ENCODE assay signal across 8 mouse cellular contexts in the genomic region with DNA sequence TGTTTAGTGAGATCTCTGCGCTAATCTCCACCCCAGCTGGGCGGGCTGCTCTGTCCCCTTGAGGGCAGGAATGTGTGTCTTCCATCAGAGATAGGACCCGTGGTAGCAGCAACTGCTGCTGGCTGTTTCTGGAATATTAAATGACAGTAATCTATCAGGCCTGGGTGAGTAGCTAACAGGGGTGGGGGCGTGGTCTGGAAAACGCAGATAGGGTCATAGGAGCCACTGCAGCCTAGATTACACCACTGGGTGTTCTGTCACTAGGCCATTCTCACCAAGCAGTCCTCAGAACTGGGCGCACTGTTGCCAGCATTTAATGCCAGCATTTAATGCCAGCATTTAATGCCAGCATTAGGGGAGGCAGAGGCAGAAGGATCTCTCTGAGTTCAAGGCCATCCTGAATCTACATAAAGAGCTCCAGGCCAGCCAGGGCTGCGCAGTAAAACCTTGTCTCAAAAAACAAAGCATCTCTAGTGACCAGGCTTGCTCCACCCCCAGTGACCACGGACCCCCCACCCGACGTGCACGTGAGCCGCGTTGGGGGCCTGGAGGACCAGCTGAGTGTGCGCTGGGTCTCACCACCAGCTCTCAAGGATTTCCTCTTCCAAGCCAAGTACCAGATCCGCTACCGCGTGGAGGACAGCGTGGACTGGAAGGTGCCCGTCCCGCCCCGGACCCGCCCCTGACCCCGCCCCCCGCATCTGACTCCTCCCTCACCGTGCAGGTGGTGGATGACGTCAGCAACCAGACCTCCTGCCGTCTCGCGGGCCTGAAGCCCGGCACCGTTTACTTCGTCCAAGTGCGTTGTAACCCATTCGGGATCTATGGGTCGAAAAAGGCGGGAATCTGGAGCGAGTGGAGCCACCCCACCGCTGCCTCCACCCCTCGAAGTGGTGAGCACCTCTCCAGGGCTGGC. TPM values are rescaled to one million over a fixed set of nuclear protein-coding genes. Genes with fewer than 3 reads are reported as not detected.
DNase-seq lines count a peak whose midpoint lies in the region; ATAC-seq and TF ChIP-seq lines count a peak whose summit lies in the region.

No protein-coding gene starts in this region.

- no peak for TF ChIP-seq EP300 in heart, adult 2 months (IDR thresholded peaks at IDR 0.05; ENCODE audit: insufficient read depth, low read depth, low read length)

- intact Hi-C loops in heart, adult 2 months (cut with DNase I) = no loop called here

- no peak for DNase-seq in heart, adult 2 months
- peak; percentile 45 for DNase-seq in R1 (ENCODE audit: low read depth, low spot score)
- no peak for DNase-seq in forebrain, postnatal 0 days
- peak; percentile 61 for DNase-seq in liver, embryonic 11.5 days (ENCODE audit: low spot score)
- DNase-seq in adrenal gland, adult 18-20 months (ENCODE audit: low spot score in 2 of 2) = no peak
- no peak for DNase-seq in frontal cortex, postnatal 25 days (ENCODE audit: low spot score in 2 of 2)

- H3K79me2 ChIP-seq in heart, adult 2 months (replicated peaks; ENCODE audit: control insufficient read depth, insufficient read depth, low read length) = no peaks in the 10 kb centered on the region

- H3K4me2 ChIP-seq in heart, embryonic 14.5 days (ENCODE audit: low read length) = peak overlapping the region; percentile 31; the same call in 1 of the 2 replicates
- 0 out of 2 replicates have a peak overlapping the region, but pooled peaks have one; percentile 6 for H3K4me2 ChIP-seq in forebrain, postnatal 0 days (ENCODE audit: low read depth)
- peak overlapping the region; percentile 82 for H3K4me2 ChIP-seq in liver, embryonic 11.5 days
- H3K4me2 ChIP-seq in stomach, embryonic 16.5 days (ENCODE audit: low read depth, low read length) = peak overlapping the region; percentile 27

- no peak for TF ChIP-seq POLR2A in heart, adult 2 months (IDR thresholded peaks at IDR 0.05; ENCODE audit: insufficient read depth, low read depth, low read length)

- ATAC-seq in heart, embryonic 14.5 days (ENCODE audit: insufficient number of reproducible peaks, insufficient read depth, low FRiP score, low read depth) = no peak
- ATAC-seq in forebrain, postnatal 0 days = no peak
- peak; percentile 85 for ATAC-seq in liver, embryonic 11.5 days (replicated peaks; ENCODE audit: low FRiP score)
- no peak for ATAC-seq in stomach, embryonic 16.5 days (ENCODE audit: insufficient read depth, low FRiP score)

- peaks cover 14% of the 10 kb centered on the region for H3K36me3 ChIP-seq in heart, embryonic 14.5 days (ENCODE audit: control insufficient read depth, insufficient read depth, low read length)
- no peaks in the 10 kb centered on the region for H3K36me3 ChIP-seq in heart, adult 2 months (ENCODE audit: control insufficient read depth, insufficient read depth, low read length)
- peaks cover 7% of the 10 kb centered on the region; the same call in 1 of the 2 replicates for H3K36me3 ChIP-seq in forebrain, postnatal 0 days (ENCODE audit: insufficient read depth)
- H3K36me3 ChIP-seq in liver, embryonic 11.5 days (ENCODE audit: control insufficient read depth, insufficient read depth, low read length) = 0 out of 2 replicates have a peak, but pooled peaks cover 4% of the 10 kb centered on the region
- H3K36me3 ChIP-seq in stomach, embryonic 16.5 days (ENCODE audit: control insufficient read depth, insufficient read depth, low read length) = no peaks in the 10 kb centered on the region

- no peak overlapping the region for H3K4me3 ChIP-seq in heart, embryonic 14.5 days (ENCODE audit: control insufficient read depth in 1 of 2, insufficient read depth in 1 of 2, low read depth in 1 of 2, low read length in 2 of 2)
- no peak overlapping the region for H3K4me3 ChIP-seq in heart, adult 2 months
- H3K4me3 ChIP-seq in forebrain, postnatal 0 days (ENCODE audit: low read depth, low read length) = no peak overlapping the region
- peak overlapping the region; percentile 40 for H3K4me3 ChIP-seq in liver, embryonic 11.5 days (ENCODE audit: low read depth, low read length)
- no peak overlapping the region; the same call in 1 of the 2 replicates for H3K4me3 ChIP-seq in stomach, embryonic 16.5 days (replicated peaks; ENCODE audit: low read length)

- peaks cover 14 to 32% of the 10 kb centered on the region in 2 experiments for H3K4me1 ChIP-seq in heart, embryonic 14.5 days (ENCODE audit: control insufficient read depth in 2 of 2, insufficient read depth in 2 of 2, low read length in 2 of 2)
- peaks cover 4% of the 10 kb centered on the region for H3K4me1 ChIP-seq in heart, adult 2 months (ENCODE audit: control insufficient read depth, insufficient read depth, low read length)
- peaks cover 9% of the 10 kb centered on the region; the same call in 1 of the 2 replicates for H3K4me1 ChIP-seq in forebrain, postnatal 0 days (ENCODE audit: insufficient read depth)
- H3K4me1 ChIP-seq in liver, embryonic 11.5 days (replicated peaks; ENCODE audit: control insufficient read depth, insufficient read depth, low read length) = peaks cover 42% of the 10 kb centered on the region
- peaks cover 27% of the 10 kb centered on the region for H3K4me1 ChIP-seq in stomach, embryonic 16.5 days (ENCODE audit: control insufficient read depth, insufficient read depth, low read length)

- H3K27ac ChIP-seq in heart, embryonic 14.5 days (replicated peaks in 1 of 2; ENCODE audit: control insufficient read depth in 1 of 2, insufficient read depth in 1 of 2, low read depth in 2 of 2, low read length in 2 of 2) = no peak overlapping the region
- H3K27ac ChIP-seq in heart, adult 2 months = no peak overlapping the region
- no peak overlapping the region for H3K27ac ChIP-seq in forebrain, postnatal 0 days (ENCODE audit: low read depth, low read length)
- peak overlapping the region; percentile 80 for H3K27ac ChIP-seq in liver, embryonic 11.5 days (ENCODE audit: low read depth, low read length)
- no peak overlapping the region for H3K27ac ChIP-seq in stomach, embryonic 16.5 days (ENCODE audit: low read length)

- H3K9me3 ChIP-seq in heart, embryonic 14.5 days (ENCODE audit: control insufficient read depth, low read length) = no peaks in the 10 kb centered on the region
- no peaks in the 10 kb centered on the region for H3K9me3 ChIP-seq in forebrain, postnatal 0 days (ENCODE audit: low read length)
- H3K9me3 ChIP-seq in liver, embryonic 11.5 days (ENCODE audit: control insufficient read depth, low read length) = no peaks in the 10 kb centered on the region
- H3K9me3 ChIP-seq in stomach, embryonic 16.5 days (replicated peaks; ENCODE audit: control insufficient read depth, low read length) = no peaks in the 10 kb centered on the region

- WGBS in heart, embryonic 14.5 days = 9% methylated on average over 39 of the region's 39 CpGs
- WGBS in heart, adult 2 months = 16% methylated on average over 39 of the region's 39 CpGs
- WGBS in forebrain, postnatal 0 days = 9% methylated on average over 39 of the region's 39 CpGs
- WGBS in liver, embryonic 11.5 days = 6% methylated on average over 39 of the region's 39 CpGs
- 9% methylated on average over 39 of the region's 39 CpGs for WGBS in stomach, embryonic 16.5 days

- peaks cover 80% of the 10 kb centered on the region for H3K27me3 ChIP-seq in heart, embryonic 14.5 days (ENCODE audit: control insufficient read depth, insufficient read depth, low read length)
- peaks cover 1% of the 10 kb centered on the region; the same call in 1 of the 2 replicates for H3K27me3 ChIP-seq in heart, adult 2 months (ENCODE audit: control insufficient read depth, insufficient read depth, low read length)
- H3K27me3 ChIP-seq in forebrain, postnatal 0 days (ENCODE audit: insufficient read depth, low read length) = peaks cover 42% of the 10 kb centered on the region
- H3K27me3 ChIP-seq in liver, embryonic 11.5 days (replicated peaks; ENCODE audit: control insufficient read depth, insufficient read depth, low read length) = peaks cover 76% of the 10 kb centered on the region
- H3K27me3 ChIP-seq in stomach, embryonic 16.5 days (ENCODE audit: control insufficient read depth, insufficient read depth, low read length) = peaks cover 56% of the 10 kb centered on the region

- H3K9ac ChIP-seq in heart, embryonic 14.5 days (ENCODE audit: low read length) = no peak overlapping the region
- H3K9ac ChIP-seq in heart, adult 2 months (ENCODE audit: low read depth, low read length) = no peak overlapping the region
- no peak overlapping the region for H3K9ac ChIP-seq in forebrain, postnatal 0 days
- H3K9ac ChIP-seq in liver, embryonic 11.5 days (ENCODE audit: low read depth, low read length) = peak overlapping the region; percentile 66
- H3K9ac ChIP-seq in stomach, embryonic 16.5 days (ENCODE audit: low read length) = no peak overlapping the region

- no peak for TF ChIP-seq CTCF in heart, adult 2 months (IDR thresholded peaks at IDR 0.05)
- no peak for TF ChIP-seq CTCF in forebrain, postnatal 0 days (IDR thresholded peaks at IDR 0.05; ENCODE audit: low read depth)

RNA-seq across cellular contexts. Expression of gene Rex1bd, which starts 5.9 kb away (rescaled TPM):
- 129 and 138 TPM in 2 replicates for polyA plus RNA-seq in heart, embryonic 14.5 days (2014; fragmentation: Nextera tagmentation; extraction: Ambion mirVana)
- total RNA-seq in heart, adult 2 months (2021) = 100 to 1,000 TPM; 111 to 118 TPM
- polyA plus RNA-seq in heart, adult 2 months (2012; rRNA removed) = 129 and 145 TPM in 2 replicates
- 130 and 148 TPM in 2 replicates for total RNA-seq in forebrain, postnatal 0 days (2014; rRNA removed)
- polyA plus RNA-seq in forebrain, postnatal 0 days (2015; fragmentation: Nextera tagmentation; extraction: Ambion mirVana) = 200 and 247 TPM in 2 replicates
- polyA plus RNA-seq in liver, embryonic 11.5 days (2014; fragmentation: Nextera tagmentation; extraction: Ambion mirVana) = 113 and 120 TPM in 2 replicates
- polyA plus RNA-seq in stomach, embryonic 16.5 days (2015; fragmentation: Nextera tagmentation; extraction: Ambion mirVana) = 118 and 125 TPM in 2 replicates
- 100 to 1,000 TPM; 155 to 174 TPM for total RNA-seq in adrenal gland, adult 18-20 months (2021)

RNA-seq across cellular contexts. Expression of gene Crlf1, which starts 7.7 kb away (rescaled TPM):
- polyA plus RNA-seq in heart, embryonic 14.5 days (2014; fragmentation: Nextera tagmentation; extraction: Ambion mirVana) = 0.42 and 2.0 TPM in 2 replicates
- under 1 TPM; 0.68 to 0.89 TPM for total RNA-seq in heart, adult 2 months (2021)
- 0.38 and 2.3 TPM in 2 replicates for polyA plus RNA-seq in heart, adult 2 months (2012; rRNA removed)
- 6.5 and 20.9 TPM in 2 replicates for total RNA-seq in forebrain, postnatal 0 days (2014; rRNA removed)
- polyA plus RNA-seq in forebrain, postnatal 0 days (2015; fragmentation: Nextera tagmentation; extraction: Ambion mirVana) = 24.6 and 34.5 TPM in 2 replicates
- polyA plus RNA-seq in liver, embryonic 11.5 days (2014; fragmentation: Nextera tagmentation; extraction: Ambion mirVana) = 3.8 and 5.4 TPM in 2 replicates
- polyA plus RNA-seq in stomach, embryonic 16.5 days (2015; fragmentation: Nextera tagmentation; extraction: Ambion mirVana) = 3.4 and 4.9 TPM in 2 replicates
- 1 to 10 TPM in 1 of 2 experiments, under 1 TPM in 1; 0.74 to 1.6 TPM for total RNA-seq in adrenal gland, adult 18-20 months (2021)

RNA-seq across cellular contexts. Expression of gene Uba52, which starts 10.0 kb away (rescaled TPM):
- polyA plus RNA-seq in heart, embryonic 14.5 days (2014; fragmentation: Nextera tagmentation; extraction: Ambion mirVana) = 900 and 1,040 TPM in 2 replicates
- 1,000 to 10,000 TPM; 1,480 to 1,595 TPM for total RNA-seq in heart, adult 2 months (2021)
- polyA plus RNA-seq in heart, adult 2 months (2012; rRNA removed) = 439 and 626 TPM in 2 replicates
- total RNA-seq in forebrain, postnatal 0 days (2014; rRNA removed) = 459 and 595 TPM in 2 replicates
- polyA plus RNA-seq in forebrain, postnatal 0 days (2015; fragmentation: Nextera tagmentation; extraction: Ambion mirVana) = 808 and 1,035 TPM in 2 replicates
- polyA plus RNA-seq in liver, embryonic 11.5 days (2014; fragmentation: Nextera tagmentation; extraction: Ambion mirVana) = 1,024 and 1,077 TPM in 2 replicates
- 719 and 930 TPM in 2 replicates for polyA plus RNA-seq in stomach, embryonic 16.5 days (2015; fragmentation: Nextera tagmentation; extraction: Ambion mirVana)
- 1,000 to 10,000 TPM; 1,449 to 1,570 TPM for total RNA-seq in adrenal gland, adult 18-20 months (2021)

RNA-seq across cellular contexts. Expression of gene Tmem59l, which starts 13.5 kb away (rescaled TPM):
- polyA plus RNA-seq in heart, embryonic 14.5 days (2014; fragmentation: Nextera tagmentation; extraction: Ambion mirVana) = 0.31 TPM in 1 of 2 replicates, not detected in the other
- total RNA-seq in heart, adult 2 months (2021) = not detected
- polyA plus RNA-seq in heart, adult 2 months (2012; rRNA removed) = 0.21 and 0.53 TPM in 2 replicates
- 96.0 and 115 TPM in 2 replicates for total RNA-seq in forebrain, postnatal 0 days (2014; rRNA removed)
- 147 and 150 TPM in 2 replicates for polyA plus RNA-seq in forebrain, postnatal 0 days (2015; fragmentation: Nextera tagmentation; extraction: Ambion mirVana)
- 0.87 and 1.1 TPM in 2 replicates for polyA plus RNA-seq in liver, embryonic 11.5 days (2014; fragmentation: Nextera tagmentation; extraction: Ambion mirVana)
- polyA plus RNA-seq in stomach, embryonic 16.5 days (2015; fragmentation: Nextera tagmentation; extraction: Ambion mirVana) = 2.8 and 4.3 TPM in 2 replicates
- total RNA-seq in adrenal gland, adult 18-20 months (2021) = 10 to 100 TPM; 20.4 to 26.4 TPM

RNA-seq across cellular contexts. Expression of gene Klhl26, which starts 23.9 kb away (rescaled TPM):
- 9.6 and 9.8 TPM in 2 replicates for polyA plus RNA-seq in heart, embryonic 14.5 days (2014; fragmentation: Nextera tagmentation; extraction: Ambion mirVana)
- 1 to 10 TPM; 8.1 to 8.6 TPM for total RNA-seq in heart, adult 2 months (2021)
- 18.8 and 21.2 TPM in 2 replicates for polyA plus RNA-seq in heart, adult 2 months (2012; rRNA removed)
- total RNA-seq in forebrain, postnatal 0 days (2014; rRNA removed) = 29.9 and 34.8 TPM in 2 replicates
- 30.8 and 35.3 TPM in 2 replicates for polyA plus RNA-seq in forebrain, postnatal 0 days (2015; fragmentation: Nextera tagmentation; extraction: Ambion mirVana)
- 13.0 and 16.8 TPM in 2 replicates for polyA plus RNA-seq in liver, embryonic 11.5 days (2014; fragmentation: Nextera tagmentation; extraction: Ambion mirVana)
- polyA plus RNA-seq in stomach, embryonic 16.5 days (2015; fragmentation: Nextera tagmentation; extraction: Ambion mirVana) = 24.2 and 24.9 TPM in 2 replicates
- total RNA-seq in adrenal gland, adult 18-20 months (2021) = 10 to 100 TPM; 26.0 to 27.0 TPM

Comparison
In these comparisons a context has a peak if more than half of its experiments do, and no peak if none do; other contexts are left out.
1. H3K4me2 ChIP-seq: peak in every context shown above with its lines; median percentile 82 in liver, embryonic 11.5 days; 31 in heart, embryonic 14.5 days; 27 in stomach, embryonic 16.5 days; 6 in forebrain, postnatal 0 days.
2. DNase-seq: peak in R1 (single experiment) and liver, embryonic 11.5 days (single experiment); none in heart, adult 2 months (0 of 2), forebrain, postnatal 0 days (single experiment), adrenal gland, adult 18-20 months (0 of 2) and frontal cortex, postnatal 25 days (0 of 2).